Mouse (Mus musculus): Measurements from ENCODE around the gene Ggta1. TPM values are rescaled to one million over a fixed set of nuclear protein-coding genes. Genes with fewer than 3 reads are reported as not detected.

The Ggta1 gene
- polyA plus RNA-seq, 1 experiment = 7.1 TPM

DNA sequence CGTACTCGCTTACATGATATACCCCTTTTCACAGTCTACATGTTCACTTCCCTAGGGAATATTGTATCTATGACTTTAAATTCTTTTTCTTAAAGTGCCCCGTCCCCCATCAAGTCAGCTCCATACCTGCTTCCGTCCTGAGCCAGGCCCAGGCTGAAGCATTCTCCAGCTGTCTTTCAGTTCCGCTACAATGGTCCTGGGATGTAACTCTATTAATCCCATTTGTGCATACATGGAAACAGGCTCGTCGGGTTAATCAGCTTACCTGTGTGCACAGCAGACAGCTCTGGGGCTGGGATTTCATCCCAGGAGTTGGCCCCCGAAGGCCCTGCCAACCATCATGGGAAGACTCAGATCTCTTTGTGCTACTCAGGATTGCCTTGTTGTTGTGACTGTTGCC is 32.2 kb downstream of the Ggta1 start:
- no peak for DNase-seq (ENCODE audit: low read depth)
- TF ChIP-seq CTCF (IDR thresholded peaks at IDR 0.05; ENCODE audit: borderline replicate concordance, extremely low read depth, insufficient read depth, insufficient read length) (no peak), POLR2A (IDR thresholded peaks at IDR 0.05; ENCODE audit: borderline replicate concordance, extremely low read depth, insufficient read depth, insufficient read length, poor library complexity, severe bottlenecking) (no peak)

DNA sequence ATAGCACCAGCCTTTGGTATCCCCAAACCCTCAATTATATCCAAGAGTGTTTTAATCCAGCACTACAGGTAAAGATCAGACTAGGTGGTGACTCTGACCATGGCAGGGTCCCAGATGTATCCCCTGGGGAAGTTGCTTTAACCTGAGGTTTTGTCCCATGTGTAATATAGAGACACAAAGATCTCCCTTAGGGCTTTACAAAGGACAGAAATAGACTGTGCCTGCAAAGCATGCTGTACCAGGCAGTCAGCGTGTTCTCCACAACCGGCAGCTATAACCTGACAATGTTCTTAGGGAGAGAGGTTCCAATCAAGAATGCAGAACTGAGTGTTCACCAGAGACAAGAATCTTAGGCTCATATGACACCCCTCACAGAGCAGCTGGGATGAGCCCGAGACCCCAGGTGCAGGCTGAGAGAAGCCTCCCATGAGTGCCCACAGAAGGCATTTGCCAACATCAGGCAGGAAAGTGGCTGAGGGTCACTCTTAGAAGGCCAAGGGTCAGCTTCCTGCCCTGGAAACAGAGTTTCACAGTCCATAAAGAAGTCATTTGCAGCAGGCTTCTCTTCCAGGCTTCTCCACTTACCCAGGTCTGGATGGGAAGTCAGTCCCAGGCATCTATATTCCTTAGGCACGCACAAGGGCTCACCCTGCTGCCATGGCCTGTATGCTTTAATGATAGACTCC is 34.3 kb downstream of the Ggta1 start:
- no peak for DNase-seq (ENCODE audit: low read depth)
- TF ChIP-seq POLR2A (IDR thresholded peaks at IDR 0.05; ENCODE audit: borderline replicate concordance, extremely low read depth, insufficient read depth, insufficient read length, poor library complexity, severe bottlenecking) (no peak), CTCF (IDR thresholded peaks at IDR 0.05; ENCODE audit: borderline replicate concordance, extremely low read depth, insufficient read depth, insufficient read length) (no peak)

DNA sequence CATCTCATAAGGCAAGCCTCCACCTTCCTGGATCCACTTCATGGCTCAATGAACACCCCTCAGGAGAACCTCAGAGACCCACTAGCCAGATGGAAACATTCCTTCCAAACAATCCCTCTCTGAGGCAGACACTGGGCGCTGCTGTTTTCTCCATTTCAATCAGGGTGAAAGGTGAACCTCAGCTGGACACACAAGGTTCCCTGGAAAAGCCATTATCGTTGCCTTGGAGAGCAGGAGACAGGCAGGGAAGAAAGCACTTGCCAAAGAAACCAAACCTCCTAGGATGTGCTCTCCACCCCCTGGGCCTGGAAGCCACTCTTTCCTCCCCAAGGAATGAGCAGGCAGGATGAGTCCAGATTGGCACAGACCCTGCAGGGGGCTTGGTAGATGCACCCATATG is 35.5 kb downstream of the Ggta1 start:
- TF ChIP-seq CTCF (IDR thresholded peaks at IDR 0.05; ENCODE audit: borderline replicate concordance, extremely low read depth, insufficient read depth, insufficient read length) (no peak), POLR2A (IDR thresholded peaks at IDR 0.05; ENCODE audit: borderline replicate concordance, extremely low read depth, insufficient read depth, insufficient read length, poor library complexity, severe bottlenecking) (no peak)
- DNase-seq (ENCODE audit: low read depth) = no peak

DNA sequence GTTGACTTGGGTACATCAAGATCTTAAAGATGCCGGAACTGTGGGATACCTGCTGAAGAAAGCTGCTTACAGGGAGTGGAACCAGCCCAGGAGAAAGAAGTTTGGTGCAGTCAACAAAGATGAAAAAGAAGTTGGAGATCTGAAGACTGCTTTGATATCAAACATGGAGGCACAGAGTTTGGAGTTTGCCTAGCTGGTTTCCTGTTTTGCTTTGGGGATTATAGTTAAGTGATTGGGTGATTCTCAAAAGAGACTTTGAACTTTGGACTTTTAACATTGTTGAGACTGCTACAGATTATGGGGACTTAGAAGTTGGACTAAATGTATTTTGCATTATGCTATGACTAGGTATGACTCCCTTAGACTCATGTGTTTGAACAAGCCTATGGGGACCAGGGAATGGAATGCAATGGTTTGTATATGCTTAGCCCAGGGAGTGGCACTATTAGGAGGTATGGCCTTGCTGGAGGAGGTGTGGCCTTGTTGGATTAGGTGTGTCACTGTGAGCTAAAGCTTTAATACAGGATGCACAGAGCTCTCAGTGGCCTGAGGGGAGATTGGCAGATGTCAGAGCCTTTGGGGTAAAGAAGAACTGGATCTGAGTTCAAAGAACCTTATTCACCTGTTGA is 39.2 kb downstream of the Ggta1 start:
- TF ChIP-seq CTCF (IDR thresholded peaks at IDR 0.05; ENCODE audit: borderline replicate concordance, extremely low read depth, insufficient read depth, insufficient read length) (no peak), POLR2A (IDR thresholded peaks at IDR 0.05; ENCODE audit: borderline replicate concordance, extremely low read depth, insufficient read depth, insufficient read length, poor library complexity, severe bottlenecking) (no peak)
- DNase-seq (ENCODE audit: low read depth) = no peak

DNA sequence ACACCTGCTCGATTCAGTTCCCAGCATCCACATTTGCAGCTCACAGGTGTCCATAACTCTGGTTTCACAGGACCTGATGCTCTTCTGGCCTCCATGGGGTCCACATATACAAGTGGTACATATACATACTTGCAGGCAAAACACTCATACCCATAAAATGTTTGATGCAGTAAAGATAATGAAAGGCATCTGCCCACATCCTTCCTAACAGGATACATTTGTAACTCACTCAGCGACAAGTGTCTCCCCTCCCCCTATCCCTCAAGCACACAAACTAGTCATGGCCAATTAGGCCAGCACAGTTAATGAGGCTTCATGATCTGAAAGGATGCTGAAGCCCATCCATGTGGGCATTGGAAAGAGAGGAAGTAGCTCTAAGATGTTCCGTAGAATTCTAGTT is 40.6 kb downstream of the Ggta1 start:
- no peak for DNase-seq (ENCODE audit: low read depth)
- TF ChIP-seq POLR2A (IDR thresholded peaks at IDR 0.05; ENCODE audit: borderline replicate concordance, extremely low read depth, insufficient read depth, insufficient read length, poor library complexity, severe bottlenecking) = no peak
- no peak for TF ChIP-seq CTCF (IDR thresholded peaks at IDR 0.05; ENCODE audit: borderline replicate concordance, extremely low read depth, insufficient read depth, insufficient read length)

DNA sequence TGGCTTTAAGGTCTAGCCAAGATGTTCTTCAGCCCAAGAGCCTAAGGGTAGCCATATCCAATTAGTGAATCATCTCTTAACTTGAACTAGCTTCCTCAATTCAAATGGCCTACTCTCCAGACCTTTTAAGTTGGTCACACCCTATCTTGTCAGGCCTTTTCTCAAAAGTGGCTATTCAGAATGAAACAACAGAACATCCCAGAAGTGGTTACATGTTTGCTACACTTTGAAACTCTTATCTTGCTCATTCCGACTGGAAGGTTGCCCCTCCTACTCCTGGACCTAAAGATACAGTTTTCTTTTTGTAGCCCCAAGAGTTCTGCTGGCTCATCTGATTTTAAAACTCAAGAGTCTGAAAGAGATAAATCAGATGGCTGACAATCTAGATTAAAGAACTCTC is 42.4 kb downstream of the Ggta1 start:
- DNase-seq (ENCODE audit: low read depth) = no peak
- TF ChIP-seq POLR2A (IDR thresholded peaks at IDR 0.05; ENCODE audit: borderline replicate concordance, extremely low read depth, insufficient read depth, insufficient read length, poor library complexity, severe bottlenecking) (no peak), CTCF (IDR thresholded peaks at IDR 0.05; ENCODE audit: borderline replicate concordance, extremely low read depth, insufficient read depth, insufficient read length) (no peak)

DNA sequence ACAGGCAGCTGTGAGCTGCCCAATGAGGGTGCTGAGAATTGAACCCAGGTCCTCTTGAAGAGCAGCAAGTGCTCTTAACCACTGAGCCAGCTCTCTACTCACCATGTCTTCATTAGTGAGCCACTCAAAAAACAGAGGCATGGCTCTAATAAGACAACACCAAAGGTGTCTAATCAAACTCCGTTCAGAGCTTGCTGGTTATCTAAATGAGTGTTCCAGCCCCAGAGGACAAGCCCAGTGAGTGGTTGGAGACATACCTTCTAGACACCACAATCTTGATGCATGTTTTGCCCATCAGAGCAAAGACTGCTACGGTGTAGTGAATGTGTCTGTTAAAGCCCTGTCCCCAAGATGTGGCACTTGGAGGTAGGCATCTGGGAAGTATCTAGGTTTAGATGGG is 43.4 kb downstream of the Ggta1 start:
- no peak for DNase-seq (ENCODE audit: low read depth)
- no peak for TF ChIP-seq CTCF (IDR thresholded peaks at IDR 0.05; ENCODE audit: borderline replicate concordance, extremely low read depth, insufficient read depth, insufficient read length)
- no peak for TF ChIP-seq POLR2A (IDR thresholded peaks at IDR 0.05; ENCODE audit: borderline replicate concordance, extremely low read depth, insufficient read depth, insufficient read length, poor library complexity, severe bottlenecking)

DNA sequence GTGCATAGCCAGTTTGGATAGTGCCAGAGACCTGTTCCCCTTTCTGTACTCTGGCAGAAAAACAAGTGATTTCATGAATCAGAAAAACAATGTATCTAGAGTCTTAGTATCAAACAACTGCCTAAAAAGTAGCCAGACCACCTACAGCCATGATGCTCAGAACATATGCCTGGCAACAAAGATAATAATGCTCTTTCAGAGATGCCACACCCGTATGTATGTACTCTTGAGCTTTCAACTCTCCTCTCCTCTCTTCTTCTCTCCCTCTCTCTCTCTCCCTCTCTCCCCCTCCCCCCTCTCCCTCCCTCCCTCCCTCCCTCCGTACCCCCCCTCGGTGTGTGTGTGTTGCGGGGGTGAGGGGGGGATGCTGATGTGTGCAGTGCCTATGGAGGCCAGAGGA is 43.8 kb downstream of the Ggta1 start:
- DNase-seq (ENCODE audit: low read depth) = no peak
- no peak for TF ChIP-seq CTCF (IDR thresholded peaks at IDR 0.05; ENCODE audit: borderline replicate concordance, extremely low read depth, insufficient read depth, insufficient read length)
- TF ChIP-seq POLR2A (IDR thresholded peaks at IDR 0.05; ENCODE audit: borderline replicate concordance, extremely low read depth, insufficient read depth, insufficient read length, poor library complexity, severe bottlenecking) = no peak

DNA sequence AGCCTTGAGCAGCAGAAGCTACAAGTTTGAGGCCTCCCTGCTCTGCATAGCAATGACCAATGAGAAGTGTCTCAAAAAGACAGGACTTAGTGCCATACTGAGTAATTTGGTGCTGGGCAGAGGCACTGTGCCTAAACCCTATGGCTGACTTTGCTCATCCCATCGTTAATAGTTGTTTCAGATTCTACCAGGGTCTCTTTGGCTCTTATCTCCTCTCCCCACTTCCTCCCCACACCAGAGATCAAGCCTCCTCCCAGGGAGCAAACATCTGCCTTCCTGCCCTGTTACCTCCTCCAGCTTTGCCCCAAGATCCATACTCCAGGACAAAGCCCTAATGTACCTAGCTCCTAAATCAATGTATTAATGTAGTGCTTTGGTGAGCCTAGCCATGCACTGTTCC is 45.8 kb downstream of the Ggta1 start:
- no peak for DNase-seq (ENCODE audit: low read depth)
- TF ChIP-seq POLR2A (IDR thresholded peaks at IDR 0.05; ENCODE audit: borderline replicate concordance, extremely low read depth, insufficient read depth, insufficient read length, poor library complexity, severe bottlenecking) (no peak), CTCF (IDR thresholded peaks at IDR 0.05; ENCODE audit: borderline replicate concordance, extremely low read depth, insufficient read depth, insufficient read length) (no peak)

DNA sequence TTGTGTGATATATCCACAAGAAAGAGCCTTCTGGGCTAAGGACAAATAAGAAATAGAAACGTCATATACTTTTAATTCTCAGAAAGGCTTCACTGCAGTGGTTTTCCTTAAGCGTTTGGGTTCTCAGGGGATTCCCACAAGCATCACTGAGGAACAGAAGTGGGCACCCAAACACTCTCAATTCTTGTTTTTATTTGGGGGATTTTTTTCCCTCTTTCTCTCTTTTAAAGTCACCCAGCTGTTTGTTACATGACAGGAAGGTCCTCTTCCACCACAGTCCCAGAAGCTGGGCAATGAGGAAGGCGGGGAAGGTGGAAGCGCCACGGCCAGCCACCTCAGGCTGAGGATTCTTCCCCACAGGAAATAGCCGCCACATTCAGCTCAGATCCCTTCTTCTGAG is 46.6 kb downstream of the Ggta1 start:
- TF ChIP-seq POLR2A (IDR thresholded peaks at IDR 0.05; ENCODE audit: borderline replicate concordance, extremely low read depth, insufficient read depth, insufficient read length, poor library complexity, severe bottlenecking) = no peak
- TF ChIP-seq CTCF (IDR thresholded peaks at IDR 0.05; ENCODE audit: borderline replicate concordance, extremely low read depth, insufficient read depth, insufficient read length) = no peak
- DNase-seq (ENCODE audit: low read depth) = no peak

DNA sequence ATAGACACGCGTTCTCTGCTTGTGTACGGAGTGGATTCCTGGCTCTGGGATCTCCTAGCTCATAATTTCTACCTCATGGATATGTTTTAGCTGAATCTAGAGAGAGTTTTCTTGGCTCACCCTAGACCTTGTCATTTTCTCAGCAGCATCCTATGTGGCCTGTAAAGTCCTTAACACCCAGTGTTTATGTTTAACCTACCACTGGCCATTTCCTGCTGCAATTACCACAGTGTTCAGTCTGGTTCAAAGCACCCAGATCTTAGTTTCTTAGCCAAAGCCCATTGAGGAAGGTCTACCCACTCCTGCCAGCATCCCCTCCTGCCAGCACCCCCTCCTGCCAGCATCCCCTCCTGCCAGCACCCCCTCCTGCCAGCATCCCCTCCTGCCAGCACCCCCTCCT is 50.2 kb downstream of the Ggta1 start:
- DNase-seq (ENCODE audit: low read depth) = no peak
- TF ChIP-seq CTCF (IDR thresholded peaks at IDR 0.05; ENCODE audit: borderline replicate concordance, extremely low read depth, insufficient read depth, insufficient read length) = no peak
- no peak for TF ChIP-seq POLR2A (IDR thresholded peaks at IDR 0.05; ENCODE audit: borderline replicate concordance, extremely low read depth, insufficient read depth, insufficient read length, poor library complexity, severe bottlenecking)

DNA sequence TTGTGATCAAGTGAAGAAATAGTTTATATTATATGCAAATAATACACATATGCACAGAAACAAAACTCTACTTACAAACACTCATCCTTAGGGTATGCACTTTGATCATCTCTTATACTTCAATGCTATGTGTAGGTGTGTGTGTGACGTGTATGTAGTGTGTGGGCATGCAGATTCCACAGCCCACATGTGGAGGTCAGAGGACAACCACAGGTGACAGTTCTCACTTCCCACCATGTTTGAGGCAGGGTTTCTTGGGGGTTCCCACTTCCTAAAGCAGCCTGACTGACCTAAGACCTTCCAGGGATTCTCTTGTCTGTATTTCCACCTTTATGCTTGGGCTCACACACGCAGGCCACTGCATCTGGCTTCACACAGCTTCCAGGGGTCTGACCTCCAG is 50.8 kb downstream of the Ggta1 start:
- no peak for DNase-seq (ENCODE audit: low read depth)
- TF ChIP-seq POLR2A (IDR thresholded peaks at IDR 0.05; ENCODE audit: borderline replicate concordance, extremely low read depth, insufficient read depth, insufficient read length, poor library complexity, severe bottlenecking) (no peak), CTCF (IDR thresholded peaks at IDR 0.05; ENCODE audit: borderline replicate concordance, extremely low read depth, insufficient read depth, insufficient read length) (no peak)

All from brain, embryonic 14.5 days (tissue).